Mouse (Mus musculus) intestine, postnatal 0 days (tissue): ENCODE results near the gene Nid1. TPM values are rescaled to one million over a fixed set of nuclear protein-coding genes. Genes with fewer than 3 reads are reported as not detected.
"Not testable (repeated sequence)": the region's sequence is repeated elsewhere in the genome, so short reads cannot be mapped to it uniquely, and the experiment has no call there.

Experiments used
- ATAC-seq: fragments of 200-750 bp; cut with Nextera tagmentation; 2 replicates; pipeline ENCODE4 v1.8.0; 2017; ENCODE audit warnings: mild to moderate bottlenecking, moderate TSS enrichment, moderate library complexity
- H3K27ac ChIP-seq: fragments of 300-500 bp; sonication (generic); 2 replicates; pipeline ENCODE4 v1.5.1; 2014; ENCODE audit warnings: mild to moderate bottlenecking, low read depth, low read length, moderate library complexity
- H3K27me3 ChIP-seq: fragments of 300-500 bp; sonication (generic); replicated peaks from 2 replicates; pipeline ENCODE4 v1.6.1; 2014; ENCODE audit warnings: low read length, mixed read lengths; ENCODE audit not compliant: control insufficient read depth, insufficient read depth
- H3K36me3 ChIP-seq: fragments of 300-500 bp; sonication (generic); 2 replicates; pipeline ENCODE4 v1.6.1; 2014; ENCODE audit warnings: mild to moderate bottlenecking, moderate library complexity; ENCODE audit not compliant: control insufficient read depth, insufficient read depth
- H3K4me1 ChIP-seq: fragments of 300-500 bp; sonication (generic); replicated peaks from 2 replicates; pipeline ENCODE4 v1.6.1; 2014; ENCODE audit warnings: antibody characterized with exemption, low read length, mixed read lengths; ENCODE audit not compliant: control insufficient read depth, insufficient read depth
- H3K4me2 ChIP-seq: fragments of 300-500 bp; sonication (generic); replicated peaks from 2 replicates; pipeline ENCODE4 v1.6.1; 2014; ENCODE audit warnings: low read depth, mild to moderate bottlenecking, moderate library complexity
- H3K4me3 ChIP-seq: fragments of 300-500 bp; sonication (generic); 2 replicates; pipeline ENCODE4 v1.5.1; 2014; ENCODE audit warnings: low read depth, low read length
- H3K9ac ChIP-seq: fragments of 300-500 bp; sonication (generic); 2 replicates; pipeline ENCODE4 v1.6.1; 2014; ENCODE audit warnings: mild to moderate bottlenecking, low read depth, low read length
- H3K9me3 ChIP-seq: fragments of 300-500 bp; sonication (generic); 2 replicates; pipeline ENCODE4 v1.6.1; 2016; ENCODE audit warnings: mixed run types; ENCODE audit not compliant: control insufficient read depth
- CTCF ChIP-seq: sonication (generic); IDR thresholded peaks from 2 replicates; pipeline ENCODE4 v1.5.1; 2016; ENCODE audit warnings: low read depth, mild to moderate bottlenecking, control low read depth, antibody characterized with exemption, moderate library complexity
- WGBS: fragments of 180-500 bp; shearing (Covaris S2); extraction: QIAGEN DNeasy Blood & Tissue Kit; methylation state at CpG from one replicate; pipeline ENCODE4 v1.1.7; 2014; 5-methylcytosine and 5-hydroxymethylcytosine counted together
- polyA plus RNA-seq: library from polyadenylated mRNA; unstranded; fragments of >200 nt; fragmentation: Nextera tagmentation; extraction: Ambion mirVana; gene quantifications from 2 replicates; pipeline ENCODE4 v1.2.1, GENCODE M21; 2015

Nid1 gene
- polyA plus RNA-seq, 1 experiment from 2014 or later: 34.8 TPM

GRCm38 (mm10) chr13:13471334-13471757, 34.0 kb downstream of the Nid1 start:
- 51% methylated on average over 3 of the region's 3 CpGs for WGBS
- ATAC-seq: no peak
- H3K4me1 ChIP-seq: no peaks in the 10 kb centered on the region

GRCm38 (mm10) chr13:13474464-13474863, 37.1 kb downstream of the Nid1 start:
- not testable (repeated sequence) for H3K27ac ChIP-seq, H3K4me3 ChIP-seq, H3K9ac ChIP-seq, H3K9me3 ChIP-seq, ATAC-seq, H3K27me3 ChIP-seq, H3K4me2 ChIP-seq, H3K4me1 ChIP-seq
- H3K36me3 ChIP-seq: peaks cover 20% of the 10 kb centered on the region
- WGBS: 56% methylated on average over 2 of the region's 3 CpGs

More at GRCm38 (mm10) chr13:13471334-13471757, 34.0 kb downstream of the Nid1 start:
- peaks cover 21% of the 10 kb centered on the region for H3K36me3 ChIP-seq
- TF ChIP-seq CTCF: no peak
- no peak overlapping the region for H3K4me2 ChIP-seq
- H3K9ac ChIP-seq: no peak overlapping the region
- H3K27ac ChIP-seq: no peak overlapping the region
- no peaks in the 10 kb centered on the region for H3K9me3 ChIP-seq
- no peaks in the 10 kb centered on the region for H3K27me3 ChIP-seq
- no peak overlapping the region for H3K4me3 ChIP-seq

GRCm38 (mm10) chr13:13474991-13475390, 37.6 kb downstream of the Nid1 start:
- Histone ChIP-seq H3K9me3 (no peaks in the 10 kb centered on the region), H3K9ac (no peak overlapping the region), H3K27ac (no peak overlapping the region), H3K36me3 (peaks cover 20% of the 10 kb centered on the region), H3K4me1 (no peaks in the 10 kb centered on the region), H3K4me3 (no peak overlapping the region), H3K4me2 (no peak overlapping the region), H3K27me3 (no peaks in the 10 kb centered on the region)
- ATAC-seq: no peak
- WGBS: 45% methylated on average over 2 of the region's 2 CpGs
- no peak for TF ChIP-seq CTCF

GRCm38 (mm10) chr13:13476568-13476967, 39.2 kb downstream of the Nid1 start:
- H3K4me1 ChIP-seq: no peaks in the 10 kb centered on the region
- no peak overlapping the region for H3K4me3 ChIP-seq
- ATAC-seq: no peak
- H3K27ac ChIP-seq: no peak overlapping the region
- peaks cover 20% of the 10 kb centered on the region for H3K36me3 ChIP-seq
- no peak overlapping the region for H3K9ac ChIP-seq
- 91% methylated on average over 2 of the region's 2 CpGs for WGBS
- H3K9me3 ChIP-seq: no peaks in the 10 kb centered on the region
- H3K27me3 ChIP-seq: no peaks in the 10 kb centered on the region
- no peak overlapping the region for H3K4me2 ChIP-seq
- no peak for TF ChIP-seq CTCF

GRCm38 (mm10) chr13:13477046-13477445, 39.7 kb downstream of the Nid1 start:
- Histone ChIP-seq H3K9ac (no peak overlapping the region), H3K27ac (no peak overlapping the region), H3K4me2 (no peak overlapping the region), H3K4me1 (no peaks in the 10 kb centered on the region), H3K27me3 (no peaks in the 10 kb centered on the region), H3K4me3 (no peak overlapping the region), H3K9me3 (no peaks in the 10 kb centered on the region), H3K36me3 (peaks cover 20% of the 10 kb centered on the region)
- ATAC-seq: no peak
- no peak for TF ChIP-seq CTCF
- WGBS: 75% methylated on average over 2 of the region's 2 CpGs

GRCm38 (mm10) chr13:13479986-13480385, 42.6 kb downstream of the Nid1 start:
- no peak for TF ChIP-seq CTCF
- ATAC-seq: no peak
- 8% methylated on average over 2 of the region's 2 CpGs for WGBS

GRCm38 (mm10) chr13:13481033-13481432, 43.7 kb downstream of the Nid1 start:
- no peaks in the 10 kb centered on the region for H3K9me3 ChIP-seq
- WGBS: 63% methylated on average over 5 of the region's 5 CpGs
- no peak overlapping the region for H3K4me2 ChIP-seq
- TF ChIP-seq CTCF: no peak
- H3K4me1 ChIP-seq: no peaks in the 10 kb centered on the region
- H3K27ac ChIP-seq: no peak overlapping the region
- H3K36me3 ChIP-seq: peaks cover 17% of the 10 kb centered on the region
- H3K4me3 ChIP-seq: no peak overlapping the region
- no peak overlapping the region for H3K9ac ChIP-seq
- H3K27me3 ChIP-seq: no peaks in the 10 kb centered on the region
- ATAC-seq: no peak

More at GRCm38 (mm10) chr13:13479986-13480385, 42.6 kb downstream of the Nid1 start:
- H3K4me3 ChIP-seq: no peak overlapping the region
- no peaks in the 10 kb centered on the region for H3K9me3 ChIP-seq
- H3K4me2 ChIP-seq: no peak overlapping the region
- no peak overlapping the region for H3K27ac ChIP-seq
- no peak overlapping the region for H3K9ac ChIP-seq
- peaks cover 18% of the 10 kb centered on the region for H3K36me3 ChIP-seq
- H3K27me3 ChIP-seq: no peaks in the 10 kb centered on the region
- no peaks in the 10 kb centered on the region for H3K4me1 ChIP-seq
